Mouse (Mus musculus): Measurements from ENCODE around the gene Mrps17.

DNA sequence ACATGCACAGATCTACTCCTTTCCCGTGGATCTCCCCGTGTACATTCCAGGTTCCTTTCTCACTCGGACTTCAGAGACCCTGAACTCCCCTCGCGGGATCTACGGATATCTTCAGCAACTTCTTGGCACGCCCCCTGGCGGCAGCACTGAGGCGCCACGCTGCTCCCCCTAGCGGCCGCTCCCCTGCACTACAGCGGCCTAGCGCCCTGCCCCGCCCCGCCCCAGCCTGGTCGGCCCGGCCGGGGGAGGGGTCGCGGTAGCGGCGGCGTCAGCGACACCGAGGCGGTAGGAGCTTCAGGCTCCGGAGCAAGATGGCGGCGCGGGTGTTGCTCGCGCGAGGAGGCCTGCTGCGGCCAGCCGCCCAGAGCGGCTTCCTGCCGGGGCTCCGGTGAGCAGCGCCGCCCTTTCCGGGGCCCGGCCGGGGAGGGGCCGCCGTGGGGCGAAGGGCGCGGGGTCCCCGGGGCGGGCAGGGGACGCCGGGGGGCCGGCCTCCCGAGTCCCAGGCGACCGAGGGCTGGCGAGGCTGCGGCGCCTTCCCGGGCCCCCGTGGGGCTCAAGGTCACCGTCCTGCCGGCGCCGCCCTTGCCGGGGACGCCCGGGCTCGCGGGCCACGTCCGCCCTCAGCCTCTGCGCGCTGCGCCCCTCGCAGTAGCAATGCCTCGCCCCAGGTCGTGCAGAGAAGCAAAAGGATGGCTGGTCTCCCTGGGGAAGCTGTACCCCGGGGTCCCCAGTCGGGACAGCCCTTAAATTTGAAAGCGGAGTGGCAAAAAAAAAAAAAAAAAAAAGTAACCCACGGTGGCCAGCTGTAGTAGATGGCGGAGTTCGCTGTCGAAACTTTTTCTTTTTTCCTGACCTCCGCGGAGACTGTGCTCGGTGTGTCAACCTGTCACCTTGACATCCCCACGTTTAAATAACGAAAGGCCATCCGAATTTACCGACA is 9.8 kb downstream of the Mrps17 start, which contains the start of gene Nipsnap2:
- TF ChIP-seq HCFC1 (IDR thresholded peaks at IDR 0.05; ENCODE audit: borderline replicate concordance, insufficient read depth, low read length) (peak; percentile 68; the same call in 1 of the 2 replicates), ZNF384 (IDR thresholded peaks at IDR 0.05; ENCODE audit: low read depth, low read length) (peak; percentile 77)

Measured in ES-E14 (cell line).